Mouse (Mus musculus) heart, adult 2 months (tissue): ENCODE measurements around the gene Gm13889. TPM values are rescaled to one million over a fixed set of nuclear protein-coding genes. Genes with fewer than 3 reads are reported as not detected.
A peak's percentile ranks its signal among the peaks of the same experiment; 100 is the strongest.

Experiments used
- DNase-seq, 2 experiments: peaks; one replicate each; pipeline ENCODE4 v3.0.0; 2021
- H3K27ac ChIP-seq: fragments of 200-600 bp; 2 replicates; pipeline ENCODE4 v1.8.1; 2022
- H3K27me3 ChIP-seq: fragments of 200-500 bp; 2 replicates; pipeline ENCODE4 v1.6.1; 2012; ENCODE audit warnings: mild to moderate bottlenecking, low read length, inconsistent platforms, mixed read lengths; ENCODE audit not compliant: control insufficient read depth, insufficient read depth
- H3K36me3 ChIP-seq: fragments of 200-500 bp; 2 replicates; pipeline ENCODE4 v1.6.1; 2012; ENCODE audit warnings: low read length, inconsistent platforms; ENCODE audit not compliant: control insufficient read depth, insufficient read depth
- H3K4me1 ChIP-seq: fragments of 200-500 bp; 2 replicates; pipeline ENCODE4 v1.6.1; 2011; ENCODE audit warnings: low read length; ENCODE audit not compliant: control insufficient read depth, insufficient read depth
- H3K4me3 ChIP-seq: fragments of 200-600 bp; 2 replicates; pipeline ENCODE4 v1.8.1; 2022
- H3K79me2 ChIP-seq: fragments of 200-500 bp; replicated peaks from 2 replicates; pipeline ENCODE4 v1.6.1; 2012; ENCODE audit warnings: mild to moderate bottlenecking, inconsistent platforms, low read length, moderate library complexity, mixed read lengths; ENCODE audit not compliant: control insufficient read depth, insufficient read depth
- H3K9ac ChIP-seq: fragments of 200-500 bp; 2 replicates; pipeline ENCODE4 v1.6.1; 2012; ENCODE audit warnings: low read depth, mild to moderate bottlenecking, control low read depth, inconsistent platforms, low read length, mixed read lengths
- CTCF ChIP-seq: fragments of 200-600 bp; IDR thresholded peaks from 2 replicates; pipeline ENCODE4 v1.8.1; 2022; ENCODE audit warnings: antibody characterized with exemption, mild to moderate bottlenecking, moderate library complexity
- EP300 ChIP-seq: fragments of 200-500 bp; IDR thresholded peaks from 2 replicates; pipeline ENCODE4 v1.6.1; 2011; ENCODE audit warnings: low read depth, low read length, control low read depth; ENCODE audit not compliant: insufficient read depth
- POLR2A ChIP-seq: fragments of 200-500 bp; IDR thresholded peaks from 2 replicates; pipeline ENCODE4 v1.6.1; 2011; ENCODE audit warnings: mild to moderate bottlenecking, low read depth, low read length, control low read depth; ENCODE audit not compliant: insufficient read depth
- WGBS: fragments of 180-500 bp; shearing (Covaris S2); methylation state at CpG from one replicate; pipeline ENCODE4 v1.1.7; 2018; 5-methylcytosine and 5-hydroxymethylcytosine counted together
- intact Hi-C: fragments of 180-260 bp; cut with DNase I; formaldehyde crosslinking; loops from one replicate; pipeline ENCODE4 v1.15.1; 2025
- polyA plus RNA-seq: library from polyadenylated mRNA; depleted of rRNA; stranded (reverse); fragments of >200 nt; gene quantifications from 2 replicates; pipeline ENCODE4 v1.2.3, GENCODE M21; 2012; rRNA removed
- total RNA-seq, 2 experiments: library from RNA; stranded (reverse); gene quantifications; 2 replicates each; pipeline ENCODE4 v1.2.3; 2021

The Gm13889 gene
- total and polyA plus RNA-seq, 3 experiments: 8.3 to 12.4 (median 9.4) TPM

DNA sequence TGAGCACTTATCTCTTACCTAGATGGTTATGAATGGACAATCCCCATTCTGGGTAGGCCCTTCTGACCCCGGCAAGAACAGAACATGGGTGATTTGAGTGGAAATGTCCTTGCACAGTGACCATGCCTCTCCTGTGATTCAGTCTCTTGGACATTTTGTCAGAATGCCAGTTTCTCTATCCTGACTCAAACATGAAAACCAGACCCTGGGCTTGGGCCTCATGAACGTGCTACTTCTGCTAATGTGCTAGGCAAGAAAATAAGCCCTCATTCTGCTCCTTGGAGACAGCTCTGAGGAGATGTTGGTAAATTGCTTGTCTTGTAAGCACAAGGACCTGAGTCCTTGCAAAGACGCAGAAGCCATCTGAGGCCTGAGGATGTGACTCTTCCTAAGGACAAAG is 37.9 kb downstream of the Gm13889 start:
- intact Hi-C loops: no loop called here

DNA sequence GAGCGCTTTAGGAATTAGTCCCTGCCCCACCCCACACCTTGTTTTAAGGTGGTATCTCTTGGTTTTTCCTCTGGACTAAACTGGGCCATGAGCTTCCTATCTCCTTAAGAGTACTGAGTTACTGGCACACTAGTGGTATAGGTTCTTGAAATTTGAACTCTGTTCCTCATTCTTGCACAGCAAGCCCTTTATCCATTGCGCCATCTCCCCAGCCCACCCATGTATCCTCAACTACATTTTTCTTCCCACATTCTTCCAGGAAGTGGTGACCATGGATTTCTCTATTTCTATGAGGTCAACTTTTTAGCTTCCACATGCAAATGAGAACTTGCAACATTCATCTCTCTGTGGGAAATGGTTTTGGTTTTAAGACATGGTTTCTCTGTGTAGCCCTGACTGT is 43.4 kb downstream of the Gm13889 start:
- no peak overlapping the region for H3K4me3 ChIP-seq

More for the DNA sequence above, 37.9 kb downstream of the Gm13889 start:
- no peak overlapping the region for H3K27ac ChIP-seq
- H3K4me3 ChIP-seq: no peak overlapping the region
- no peak for DNase-seq
- no peaks in the 10 kb centered on the region for H3K36me3 ChIP-seq
- WGBS: 73% methylated on average over 3 of the region's 3 CpGs
- no peak overlapping the region for H3K9ac ChIP-seq
- H3K27me3 ChIP-seq: no peaks in the 10 kb centered on the region
- TF ChIP-seq EP300 (no peak), CTCF (no peak)
- no peaks in the 10 kb centered on the region for H3K4me1 ChIP-seq
- no peaks in the 10 kb centered on the region for H3K79me2 ChIP-seq

DNA sequence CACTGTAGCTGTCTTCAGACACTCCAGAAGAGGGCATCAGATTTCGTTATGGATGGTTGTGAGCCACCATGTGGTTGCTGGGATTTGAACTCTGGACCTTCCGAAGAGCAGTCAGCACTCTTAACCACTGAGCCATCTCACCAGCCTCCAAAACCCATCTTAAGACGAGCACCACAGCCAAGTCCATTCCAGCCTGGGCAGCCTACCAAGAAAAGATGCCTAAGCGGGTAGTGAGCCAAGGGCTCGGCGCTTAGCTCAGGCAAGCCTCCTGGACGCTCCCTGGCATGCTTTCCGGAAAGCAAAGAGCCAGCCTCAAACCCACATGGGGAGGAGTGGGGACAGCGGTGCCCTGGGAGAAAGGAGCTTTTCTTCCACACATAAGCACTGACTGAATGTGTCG is 45.1 kb downstream of the Gm13889 start:
- Histone ChIP-seq H3K9ac (no peak overlapping the region), H3K79me2 (no peaks in the 10 kb centered on the region), H3K27ac (no peak overlapping the region), H3K36me3 (no peaks in the 10 kb centered on the region), H3K4me3 (no peak overlapping the region), H3K27me3 (no peaks in the 10 kb centered on the region), H3K4me1 (peaks cover 14% of the 10 kb centered on the region)
- no peak for TF ChIP-seq EP300
- TF ChIP-seq POLR2A: no peak
- TF ChIP-seq CTCF: no peak
- intact Hi-C loops: no loop called here
- WGBS: 69% methylated on average over 10 of the region's 10 CpGs
- DNase-seq: peak; percentile 47 to 62

More for the DNA sequence above, 43.4 kb downstream of the Gm13889 start:
- H3K27me3 ChIP-seq: no peaks in the 10 kb centered on the region
- DNase-seq: no peak
- H3K27ac ChIP-seq: no peak overlapping the region
- intact Hi-C loops: no loop called here
- no peaks in the 10 kb centered on the region for H3K36me3 ChIP-seq
- WGBS: 89% methylated on average over 2 of the region's 2 CpGs
- H3K79me2 ChIP-seq: no peaks in the 10 kb centered on the region
- peaks cover 11% of the 10 kb centered on the region for H3K4me1 ChIP-seq
- TF ChIP-seq POLR2A (no peak), EP300 (no peak), CTCF (no peak)
- no peak overlapping the region for H3K9ac ChIP-seq

DNA sequence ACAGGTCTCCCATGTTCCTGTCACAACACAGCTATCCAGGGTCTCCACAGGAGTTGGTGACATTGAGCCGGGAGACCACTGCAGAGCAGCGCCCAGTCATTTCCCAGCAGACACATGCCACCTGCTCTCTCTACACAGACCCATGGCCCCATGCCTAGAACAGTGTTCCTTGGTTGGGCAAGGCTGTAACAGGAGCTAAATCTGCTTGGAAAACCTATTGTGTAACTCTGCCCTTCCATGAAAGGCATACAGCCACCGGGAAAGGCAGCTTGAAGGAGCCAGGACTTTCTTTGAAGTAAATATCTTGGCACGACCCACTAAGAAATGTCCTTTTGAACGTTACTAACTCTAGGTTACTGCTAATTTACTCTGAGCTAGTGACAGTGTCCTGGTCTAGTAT is 47.3 kb downstream of the Gm13889 start:
- peaks cover 16% of the 10 kb centered on the region for H3K4me1 ChIP-seq
- 45% methylated on average over 5 of the region's 5 CpGs for WGBS
- H3K79me2 ChIP-seq: no peaks in the 10 kb centered on the region
- peak overlapping the region; percentile 5; the same call in 1 of the 2 replicates for H3K27ac ChIP-seq
- H3K9ac ChIP-seq: no peak overlapping the region
- H3K27me3 ChIP-seq: no peaks in the 10 kb centered on the region
- intact Hi-C loops: loop anchor here (5.0 kb wide), 1 partner anchor 48 kb away; the partner anchor contains the start of gene Gm13889
- no peak overlapping the region for H3K4me3 ChIP-seq
- no peaks in the 10 kb centered on the region for H3K36me3 ChIP-seq
- DNase-seq: peak in 1 of 2 experiments; percentile 57
- TF ChIP-seq POLR2A (no peak), CTCF (no peak), EP300 (no peak)

DNA sequence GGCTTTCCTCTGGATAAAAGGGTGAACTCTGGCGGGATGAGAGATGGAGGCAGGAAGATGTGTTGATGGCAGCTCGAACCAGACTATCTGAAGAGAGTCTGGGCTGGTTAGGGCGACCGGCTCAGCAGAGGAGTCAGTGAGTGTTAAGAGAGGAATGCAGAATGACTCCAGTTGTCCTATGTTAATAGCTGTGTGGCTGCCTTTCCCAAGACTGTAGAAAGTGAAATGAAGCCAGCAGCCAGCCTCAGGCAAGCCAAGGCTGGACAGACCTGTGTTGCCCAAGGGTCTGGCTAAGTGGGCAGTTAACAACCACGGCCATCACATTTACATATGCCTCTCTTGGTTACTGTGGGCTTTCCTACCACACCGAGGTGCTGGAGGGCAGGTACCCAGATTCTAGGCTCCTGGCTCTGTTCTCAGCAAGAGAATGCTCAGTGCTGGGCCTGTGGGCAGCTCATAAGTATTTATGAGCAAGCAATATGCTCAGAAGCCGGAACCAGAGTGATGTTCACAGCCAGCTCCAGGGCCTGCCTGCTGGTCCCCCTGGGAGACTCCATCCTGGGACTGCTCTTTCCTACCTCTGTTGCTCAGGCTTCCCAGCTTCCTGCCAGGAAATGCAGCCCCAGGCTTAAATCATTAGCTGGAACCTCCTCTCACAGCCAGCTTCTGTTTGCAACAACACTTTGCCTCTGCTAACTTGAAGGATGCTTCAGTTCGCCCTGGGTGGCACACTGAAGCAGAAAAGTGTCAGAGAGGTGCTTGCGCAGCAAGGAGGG is 49.3 kb downstream of the Gm13889 start:
- Histone ChIP-seq H3K79me2 (no peaks in the 10 kb centered on the region), H3K4me3 (no peak overlapping the region), H3K27ac (peak overlapping the region; percentile 46), H3K27me3 (no peaks in the 10 kb centered on the region), H3K9ac (no peak overlapping the region), H3K36me3 (no peaks in the 10 kb centered on the region), H3K4me1 (peaks cover 20% of the 10 kb centered on the region)
- intact Hi-C loops: loop anchor here (5.0 kb wide), 1 partner anchor 50 kb away; the partner anchor contains the start of gene Gm13889
- peak in 1 of 2 experiments; percentile 42 for DNase-seq
- 60% methylated on average over 9 of the region's 9 CpGs for WGBS
- TF ChIP-seq POLR2A: no peak
- TF ChIP-seq CTCF: no peak
- no peak for TF ChIP-seq EP300

DNA sequence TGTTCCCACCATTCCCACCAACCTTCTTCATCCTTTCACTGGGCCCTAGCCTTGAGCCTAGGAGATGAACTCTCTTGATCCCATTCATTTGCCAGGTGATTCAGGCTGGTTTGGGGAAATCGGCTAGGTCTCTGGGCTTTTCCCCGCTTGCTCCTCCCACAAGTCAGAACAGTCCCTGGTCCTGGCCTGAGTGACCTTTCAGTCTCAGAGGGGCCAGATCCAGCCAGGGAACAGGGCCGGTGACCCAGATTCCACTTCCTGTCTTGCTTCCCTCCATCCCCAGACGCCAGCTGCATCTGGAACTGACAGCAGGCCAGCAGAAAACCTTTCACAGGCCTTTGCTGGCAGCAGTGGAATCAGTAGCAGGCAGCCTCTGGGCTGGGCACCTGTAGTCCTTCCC is 50.7 kb downstream of the Gm13889 start:
- peaks cover 20% of the 10 kb centered on the region for H3K4me1 ChIP-seq
- no peaks in the 10 kb centered on the region for H3K36me3 ChIP-seq
- no peak overlapping the region for H3K9ac ChIP-seq
- no peak overlapping the region for H3K4me3 ChIP-seq
- TF ChIP-seq CTCF (no peak), POLR2A (no peak), EP300 (no peak)
- no peaks in the 10 kb centered on the region for H3K27me3 ChIP-seq
- peak overlapping the region; percentile 51 for H3K27ac ChIP-seq
- peak; percentile 65 to 79 for DNase-seq
- intact Hi-C loops: loop anchor here (5.0 kb wide), 1 partner anchor 51 kb away; the partner anchor contains the start of gene Gm13889
- no peaks in the 10 kb centered on the region for H3K79me2 ChIP-seq
- 40% methylated on average over 4 of the region's 4 CpGs for WGBS

Other genes with a start within 250 kb of the Gm13889 start
- 10 to 100 TPM; 43.8 to 44.0 TPM for gene Ext2, start 134.6 kb downstream of the Gm13889 start, total RNA-seq
- 28.9 and 36.9 TPM in 2 replicates for gene Ext2, start 134.6 kb downstream of the Gm13889 start, polyA plus RNA-seq
- gene Accs, start 107.3 kb downstream of the Gm13889 start, total RNA-seq: 1 to 10 TPM; 4.1 to 4.5 TPM
- gene Accs, start 107.3 kb downstream of the Gm13889 start, polyA plus RNA-seq: 10.5 and 10.7 TPM in 2 replicates
- not detected for gene Accsl, start 88.0 kb downstream of the Gm13889 start, total RNA-seq
- gene Accsl, start 88.0 kb downstream of the Gm13889 start, polyA plus RNA-seq: 0.20 TPM in 1 of 2 replicates, not detected in the other
- gene Gm27027, start 39.2 kb upstream of the Gm13889 start, total RNA-seq: not detected
- gene Gm27027, start 39.2 kb upstream of the Gm13889 start, polyA plus RNA-seq: not detected in 2 replicates
- gene Alkbh3, start 53.6 kb upstream of the Gm13889 start, total RNA-seq: 10 to 100 TPM; 47.5 to 53.5 TPM
- 54.3 and 73.2 TPM in 2 replicates for gene Alkbh3, start 53.6 kb upstream of the Gm13889 start, polyA plus RNA-seq
- 10 to 100 TPM; 19.9 to 20.1 TPM for gene Hsd17b12, start 200.8 kb upstream of the Gm13889 start, total RNA-seq
- gene Hsd17b12, start 200.8 kb upstream of the Gm13889 start, polyA plus RNA-seq: 12.5 and 16.8 TPM in 2 replicates